Mouse (Mus musculus): ENCODE data around the gene Gm5741. TPM values are rescaled to one million over a fixed set of nuclear protein-coding genes. Genes with fewer than 3 reads are reported as not detected.

Gene Gm5741
- polyA plus RNA-seq, 1 experiment from 2014 or later = not detected

DNA sequence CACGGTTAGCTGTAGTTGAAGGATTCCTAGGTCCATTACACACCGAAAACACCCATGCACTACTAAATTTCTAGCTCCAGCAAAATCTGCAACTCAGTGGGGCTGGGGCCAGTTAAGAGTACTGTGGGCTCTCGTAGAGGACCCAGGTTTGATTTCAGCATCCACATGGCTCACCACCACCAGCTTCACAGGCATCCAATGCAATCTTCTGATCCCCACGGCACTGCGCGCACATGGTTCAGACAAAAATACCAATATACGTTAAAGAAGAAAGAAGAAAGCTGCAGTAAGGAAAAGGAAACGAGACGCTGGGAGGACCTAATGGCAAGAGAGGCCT lies 31.4 kb downstream of the Gm5741 start:
- H3K9ac ChIP-seq = peak overlapping the region; percentile 86
- ATAC-seq (ENCODE audit: low FRiP score) = peak; percentile 44
- H3K4me3 ChIP-seq (replicated peaks; ENCODE audit: low read length) = peak overlapping the region; percentile 73
- DNase-seq (ENCODE audit: low spot score) = no peak
- peaks cover 25% of the 10 kb centered on the region for H3K4me1 ChIP-seq (replicated peaks; ENCODE audit: control insufficient read depth, insufficient read depth, low read length)
- WGBS = under 1% methylated on average over 9 of the region's 9 CpGs
- peak overlapping the region; percentile 75 for H3K27ac ChIP-seq
- H3K9me3 ChIP-seq (ENCODE audit: control insufficient read depth, low read length) = no peaks in the 10 kb centered on the region
- H3K27me3 ChIP-seq (ENCODE audit: control insufficient read depth, insufficient read depth, low read length) = no peaks in the 10 kb centered on the region
- H3K36me3 ChIP-seq (replicated peaks; ENCODE audit: control insufficient read depth, insufficient read depth) = peaks cover 32% of the 10 kb centered on the region
- H3K4me2 ChIP-seq (replicated peaks) = peak overlapping the region; percentile 91

DNA sequence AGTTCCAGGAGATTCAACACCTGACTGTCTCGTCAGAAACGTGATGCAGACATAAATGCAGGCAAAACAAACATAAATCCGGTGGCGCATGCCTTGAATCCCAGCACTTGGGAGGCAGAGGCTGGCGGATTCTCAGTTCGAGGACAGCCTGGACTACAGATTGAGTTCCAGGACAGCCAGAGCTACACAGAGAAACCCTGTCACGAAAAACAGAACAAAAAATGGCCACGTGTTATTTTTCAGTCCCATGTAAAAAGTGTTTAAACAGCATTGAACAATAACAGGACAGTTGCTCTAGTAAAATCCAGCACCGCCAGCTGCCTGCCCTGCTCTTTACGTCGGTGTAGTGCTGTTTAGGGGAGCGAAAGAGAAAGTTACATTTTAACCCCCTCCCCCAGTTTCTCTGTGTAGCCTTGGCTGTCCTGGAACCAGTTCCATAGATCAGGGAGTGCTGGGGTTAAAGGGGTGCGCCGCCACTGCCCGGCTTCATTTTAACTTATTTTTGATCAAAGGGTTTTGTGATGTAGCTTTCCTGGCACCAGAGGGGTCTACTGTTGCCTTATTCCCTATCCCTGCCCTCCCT lies 32.0 kb downstream of the Gm5741 start:
- no peaks in the 10 kb centered on the region for H3K9me3 ChIP-seq (ENCODE audit: control insufficient read depth, low read length)
- peak overlapping the region; percentile 91 for H3K4me2 ChIP-seq (replicated peaks)
- peak overlapping the region; percentile 86 for H3K9ac ChIP-seq
- DNase-seq (ENCODE audit: low spot score) (peak; percentile 30), ATAC-seq (ENCODE audit: low FRiP score) (no peak)
- H3K27ac ChIP-seq = peak overlapping the region; percentile 75; the same call in 1 of the 2 replicates
- WGBS = under 1% methylated on average over 15 of the region's 15 CpGs
- H3K36me3 ChIP-seq (replicated peaks; ENCODE audit: control insufficient read depth, insufficient read depth) = peaks cover 32% of the 10 kb centered on the region
- peak overlapping the region; percentile 73 for H3K4me3 ChIP-seq (replicated peaks; ENCODE audit: low read length)
- no peaks in the 10 kb centered on the region for H3K27me3 ChIP-seq (ENCODE audit: control insufficient read depth, insufficient read depth, low read length)
- H3K4me1 ChIP-seq (replicated peaks; ENCODE audit: control insufficient read depth, insufficient read depth, low read length) = peaks cover 25% of the 10 kb centered on the region

DNA sequence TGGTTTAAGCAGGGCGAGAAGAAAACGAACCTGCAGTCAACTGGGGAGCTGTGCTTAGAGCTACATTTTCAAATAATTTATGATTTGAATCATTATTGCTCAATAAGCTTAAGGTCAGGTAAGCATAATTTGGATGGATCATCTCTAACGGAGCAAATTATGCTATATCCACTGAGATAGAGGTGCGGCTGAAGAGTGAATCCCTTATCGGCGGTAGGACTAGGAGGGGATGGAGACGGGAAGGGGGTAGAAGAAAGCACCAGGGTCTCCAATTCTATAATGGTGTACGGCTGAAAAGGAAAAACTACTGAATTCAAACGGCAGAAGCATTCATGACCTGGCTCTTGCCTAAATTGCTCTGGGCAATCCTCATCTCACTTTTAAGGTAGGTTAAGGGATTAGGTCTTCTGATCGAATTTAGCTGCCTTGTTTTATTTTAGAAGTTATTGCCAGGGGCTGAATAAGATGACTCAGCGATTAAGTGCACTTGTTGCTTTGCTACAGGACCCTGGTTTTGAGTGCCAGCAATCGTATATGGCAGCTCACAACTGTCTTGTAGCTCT lies 32.5 kb downstream of the Gm5741 start:
- H3K27ac ChIP-seq = no peak overlapping the region
- H3K4me3 ChIP-seq (replicated peaks; ENCODE audit: low read length) = peak overlapping the region; percentile 73
- no peaks in the 10 kb centered on the region for H3K9me3 ChIP-seq (ENCODE audit: control insufficient read depth, low read length)
- peaks cover 25% of the 10 kb centered on the region for H3K4me1 ChIP-seq (replicated peaks; ENCODE audit: control insufficient read depth, insufficient read depth, low read length)
- ATAC-seq (ENCODE audit: low FRiP score) (no peak), DNase-seq (ENCODE audit: low spot score) (no peak)
- 8% methylated on average over 12 of the region's 12 CpGs for WGBS
- H3K4me2 ChIP-seq (replicated peaks) = peak overlapping the region; percentile 91
- H3K36me3 ChIP-seq (replicated peaks; ENCODE audit: control insufficient read depth, insufficient read depth) = peaks cover 32% of the 10 kb centered on the region
- H3K9ac ChIP-seq = peak overlapping the region; percentile 86
- H3K27me3 ChIP-seq (ENCODE audit: control insufficient read depth, insufficient read depth, low read length) = no peaks in the 10 kb centered on the region

DNA sequence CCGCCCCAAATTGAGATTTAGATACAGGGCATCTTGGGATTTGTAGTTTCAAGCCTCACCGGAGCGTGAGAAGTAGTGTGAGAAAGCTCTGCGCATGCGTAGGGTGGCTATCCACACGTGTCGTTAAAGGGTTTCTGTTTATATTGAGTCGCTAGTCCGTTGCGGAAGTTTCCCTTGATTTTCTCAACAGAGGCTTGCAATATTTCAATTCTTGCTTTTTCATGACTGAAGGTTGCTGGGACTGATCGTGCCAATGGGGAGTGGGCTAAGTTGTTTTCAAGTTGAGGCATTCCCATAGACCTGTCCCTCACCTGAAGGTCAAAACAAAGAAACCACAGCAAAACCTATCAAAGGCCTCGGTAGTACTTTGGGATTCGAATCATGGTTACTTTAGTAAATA lies 33.0 kb downstream of the Gm5741 start:
- WGBS = 2% methylated on average over 13 of the region's 13 CpGs
- H3K9me3 ChIP-seq (ENCODE audit: control insufficient read depth, low read length) = no peaks in the 10 kb centered on the region
- H3K9ac ChIP-seq = peak overlapping the region; percentile 86
- peak overlapping the region; percentile 73 for H3K4me3 ChIP-seq (replicated peaks; ENCODE audit: low read length)
- H3K27ac ChIP-seq = no peak overlapping the region
- peak overlapping the region; percentile 91 for H3K4me2 ChIP-seq (replicated peaks)
- H3K27me3 ChIP-seq (ENCODE audit: control insufficient read depth, insufficient read depth, low read length) = no peaks in the 10 kb centered on the region
- peaks cover 25% of the 10 kb centered on the region for H3K4me1 ChIP-seq (replicated peaks; ENCODE audit: control insufficient read depth, insufficient read depth, low read length)
- H3K36me3 ChIP-seq (replicated peaks; ENCODE audit: control insufficient read depth, insufficient read depth) = peaks cover 35% of the 10 kb centered on the region
- ATAC-seq (ENCODE audit: low FRiP score) (no peak), DNase-seq (ENCODE audit: low spot score) (peak; percentile 81)

GRCm38 (mm10) chr8:85033867-85034266 lies 33.9 kb downstream of the Gm5741 start:
- WGBS = 63% methylated on average over 1 of the region's 1 CpGs
- Histone ChIP-seq H3K4me2 (replicated peaks) (no peak overlapping the region), H3K27me3 (ENCODE audit: control insufficient read depth, insufficient read depth, low read length) (no peaks in the 10 kb centered on the region), H3K36me3 (replicated peaks; ENCODE audit: control insufficient read depth, insufficient read depth) (peaks cover 38% of the 10 kb centered on the region), H3K9me3 (ENCODE audit: control insufficient read depth, low read length) (no peaks in the 10 kb centered on the region), H3K4me3 (replicated peaks; ENCODE audit: low read length) (no peak overlapping the region), H3K27ac (no peak overlapping the region), H3K9ac (no peak overlapping the region), H3K4me1 (replicated peaks; ENCODE audit: control insufficient read depth, insufficient read depth, low read length) (peaks cover 25% of the 10 kb centered on the region)
- no peak for ATAC-seq (ENCODE audit: low FRiP score)
- DNase-seq (ENCODE audit: low spot score) = no peak

DNA sequence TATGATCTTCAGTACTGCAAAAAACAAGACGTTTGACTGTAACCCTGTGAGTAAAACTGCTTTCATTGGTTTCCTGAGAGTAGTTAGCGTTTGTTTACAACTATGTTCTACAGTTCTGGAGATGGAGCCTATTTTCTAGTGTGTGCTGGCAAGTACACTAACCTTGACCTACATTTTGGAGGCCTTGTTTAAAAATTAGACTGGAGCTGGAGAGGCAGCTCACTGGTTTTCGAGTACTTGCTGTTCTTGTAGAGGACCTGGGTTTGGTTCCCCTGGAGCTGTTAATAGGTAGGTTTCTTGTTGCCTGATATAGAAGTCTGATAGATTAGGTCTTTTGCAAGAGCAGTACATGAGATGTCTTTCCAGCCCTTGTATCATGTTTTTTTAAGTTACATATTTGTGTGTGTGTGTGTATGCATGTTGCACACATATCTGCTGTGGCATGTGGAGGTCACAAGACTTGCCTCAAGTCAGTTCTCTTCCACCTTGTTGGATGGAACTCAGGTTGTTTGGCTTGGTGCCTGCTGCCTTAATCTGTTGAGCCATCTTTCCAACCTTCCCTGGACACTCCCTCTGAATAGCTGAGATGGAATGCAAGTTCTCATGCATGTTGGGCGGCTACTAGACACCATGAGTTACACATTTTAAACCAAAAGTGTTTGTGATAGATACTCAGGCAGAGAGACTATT lies 35.0 kb downstream of the Gm5741 start:
- no peak overlapping the region for H3K9ac ChIP-seq
- H3K27me3 ChIP-seq (ENCODE audit: control insufficient read depth, insufficient read depth, low read length) = no peaks in the 10 kb centered on the region
- H3K4me2 ChIP-seq (replicated peaks) = no peak overlapping the region
- H3K36me3 ChIP-seq (replicated peaks; ENCODE audit: control insufficient read depth, insufficient read depth) = peaks cover 38% of the 10 kb centered on the region
- DNase-seq (ENCODE audit: low spot score) (no peak), ATAC-seq (ENCODE audit: low FRiP score) (no peak)
- H3K9me3 ChIP-seq (ENCODE audit: control insufficient read depth, low read length) = no peaks in the 10 kb centered on the region
- peaks cover 28% of the 10 kb centered on the region for H3K4me1 ChIP-seq (replicated peaks; ENCODE audit: control insufficient read depth, insufficient read depth, low read length)
- no peak overlapping the region for H3K27ac ChIP-seq
- H3K4me3 ChIP-seq (replicated peaks; ENCODE audit: low read length) = no peak overlapping the region
- 89% methylated on average over 4 of the region's 4 CpGs for WGBS

- peak overlapping the region; percentile 86 for H3K4me2 ChIP-seq (replicated peaks)
- peaks cover 28% of the 10 kb centered on the region for H3K4me1 ChIP-seq (replicated peaks; ENCODE audit: control insufficient read depth, insufficient read depth, low read length)
- H3K27ac ChIP-seq = no peak overlapping the region
- H3K9ac ChIP-seq = peak overlapping the region; percentile 100; the same call in 1 of the 2 replicates
- DNase-seq (ENCODE audit: low spot score) = no peak
- H3K9me3 ChIP-seq (ENCODE audit: control insufficient read depth, low read length) = no peaks in the 10 kb centered on the region
- 92% methylated on average over 14 of the region's 14 CpGs for WGBS
- H3K36me3 ChIP-seq (replicated peaks; ENCODE audit: control insufficient read depth, insufficient read depth) = peaks cover 38% of the 10 kb centered on the region
- ATAC-seq (ENCODE audit: low FRiP score) = no peak
- no peak overlapping the region for H3K4me3 ChIP-seq (replicated peaks; ENCODE audit: low read length)
- no peaks in the 10 kb centered on the region for H3K27me3 ChIP-seq (ENCODE audit: control insufficient read depth, insufficient read depth, low read length)
Measured at GRCm38 (mm10) chr8:85029271-85029670, 38.5 kb downstream of the Gm5741 start.

DNA sequence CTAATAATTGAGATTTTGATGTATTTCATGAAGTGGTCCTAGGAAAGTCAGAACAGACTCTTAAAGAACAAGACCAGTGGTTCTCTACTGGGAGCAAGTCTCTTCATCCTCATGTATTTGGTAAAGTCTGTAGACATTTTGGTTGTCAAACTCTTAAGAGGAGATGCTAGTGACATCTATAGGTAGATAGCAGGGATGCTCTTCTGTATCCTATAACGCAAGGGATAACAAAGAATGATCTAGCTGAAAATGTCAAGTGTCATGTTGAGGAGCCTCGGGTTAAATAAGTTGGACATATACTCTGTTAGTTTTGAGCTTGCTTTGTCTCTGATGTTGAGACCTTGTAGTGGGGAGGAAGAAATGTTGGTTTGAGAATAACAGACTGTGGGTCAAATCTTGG lies 39.9 kb downstream of the Gm5741 start:
- H3K27me3 ChIP-seq (ENCODE audit: control insufficient read depth, insufficient read depth, low read length) = no peaks in the 10 kb centered on the region
- ATAC-seq (ENCODE audit: low FRiP score) (no peak), DNase-seq (ENCODE audit: low spot score) (peak; percentile 32)
- 16% methylated on average over 2 of the region's 2 CpGs for WGBS
- H3K4me1 ChIP-seq (replicated peaks; ENCODE audit: control insufficient read depth, insufficient read depth, low read length) = peaks cover 33% of the 10 kb centered on the region
- no peak overlapping the region; the same call in 1 of the 2 replicates for H3K27ac ChIP-seq
- H3K9me3 ChIP-seq (ENCODE audit: control insufficient read depth, low read length) = no peaks in the 10 kb centered on the region
- peak overlapping the region; percentile 100 for H3K9ac ChIP-seq
- peaks cover 45% of the 10 kb centered on the region for H3K36me3 ChIP-seq (replicated peaks; ENCODE audit: control insufficient read depth, insufficient read depth)
- H3K4me2 ChIP-seq (replicated peaks) = peak overlapping the region; percentile 86
- peak overlapping the region; percentile 100 for H3K4me3 ChIP-seq (replicated peaks; ENCODE audit: low read length)

GRCm38 (mm10) chr8:85027516-85027855 lies 40.3 kb downstream of the Gm5741 start:
- H3K36me3 ChIP-seq (replicated peaks; ENCODE audit: control insufficient read depth, insufficient read depth) = peaks cover 45% of the 10 kb centered on the region
- no peak for DNase-seq (ENCODE audit: low spot score)
- H3K9me3 ChIP-seq (ENCODE audit: control insufficient read depth, low read length) = no peaks in the 10 kb centered on the region
- no peaks in the 10 kb centered on the region for H3K27me3 ChIP-seq (ENCODE audit: control insufficient read depth, insufficient read depth, low read length)
- H3K27ac ChIP-seq = peak overlapping the region; percentile 91
- peak overlapping the region; percentile 100 for H3K4me3 ChIP-seq (replicated peaks; ENCODE audit: low read length)
- peak overlapping the region; percentile 100 for H3K9ac ChIP-seq
- WGBS = 2% methylated on average over 13 of the region's 13 CpGs
- H3K4me1 ChIP-seq (replicated peaks; ENCODE audit: control insufficient read depth, insufficient read depth, low read length) = peaks cover 33% of the 10 kb centered on the region
- no peak for ATAC-seq (ENCODE audit: low FRiP score)
- peak overlapping the region; percentile 86 for H3K4me2 ChIP-seq (replicated peaks)

All from hindbrain, embryonic 14.5 days (tissue).